Mouse (Mus musculus) thymus, adult 2 months (tissue): Measurements from ENCODE around the gene Hc.

ENCODE experiments used
- CTCF ChIP-seq: fragments of 200-500 bp; IDR thresholded peaks from 2 replicates; pipeline ENCODE4 v1.5.1; 2012; ENCODE audit warnings: mild to moderate bottlenecking, control low read depth, low read length, moderate library complexity, borderline replicate concordance; ENCODE audit not compliant: control insufficient read depth, poor library complexity, insufficient read depth; ENCODE audit errors: extremely low read depth
- POLR2A ChIP-seq: fragments of 200-500 bp; IDR thresholded peaks from 2 replicates; pipeline ENCODE4 v1.6.1; 2012; ENCODE audit warnings: mild to moderate bottlenecking, low read length, control low read depth, moderate library complexity; ENCODE audit not compliant: control insufficient read depth, poor library complexity, insufficient read depth; ENCODE audit errors: extremely low read depth

- TF ChIP-seq CTCF (no peak), POLR2A (no peak)
Observed at GRCm38 (mm10) chr2:35107984-35108635, 46.9 kb upstream of the Hc start.
